Mouse (Mus musculus) neural tube, embryonic 13.5 days (tissue): ENCODE data around the gene Arhgef9. TPM values are rescaled to one million over a fixed set of nuclear protein-coding genes. Genes with fewer than 3 reads are reported as not detected.

Experiments
- ATAC-seq: fragments of 200-750 bp; cut with Nextera tagmentation; 2 replicates; pipeline ENCODE4 v1.8.0; 2017; ENCODE audit warnings: low read depth, mild to moderate bottlenecking, moderate TSS enrichment, moderate library complexity
- H3K27ac ChIP-seq: fragments of 300-500 bp; sonication (generic); replicated peaks from 2 replicates; pipeline ENCODE4 v1.5.1; 2015; ENCODE audit warnings: moderate library complexity, mild to moderate bottlenecking, inconsistent platforms
- H3K27me3 ChIP-seq: fragments of 300-500 bp; sonication (generic); 2 replicates; pipeline ENCODE4 v1.6.1; 2015; ENCODE audit warnings: mild to moderate bottlenecking, inconsistent platforms
- H3K36me3 ChIP-seq: fragments of 300-500 bp; sonication (generic); 2 replicates; pipeline ENCODE4 v1.6.1; 2015; ENCODE audit warnings: mild to moderate bottlenecking, inconsistent platforms
- H3K4me1 ChIP-seq: fragments of 300-500 bp; sonication (generic); replicated peaks from 2 replicates; pipeline ENCODE4 v1.6.1; 2015; ENCODE audit warnings: inconsistent platforms
- H3K4me2 ChIP-seq: fragments of 300-500 bp; sonication (generic); 2 replicates; pipeline ENCODE4 v1.6.1; 2015; ENCODE audit warnings: inconsistent platforms, mild to moderate bottlenecking, moderate library complexity
- H3K4me3 ChIP-seq: fragments of 300-500 bp; sonication (generic); 2 replicates; pipeline ENCODE4 v1.5.1; 2015; ENCODE audit warnings: mild to moderate bottlenecking, inconsistent platforms
- H3K9ac ChIP-seq: fragments of 300-500 bp; sonication (generic); 2 replicates; pipeline ENCODE4 v1.6.1; 2015; ENCODE audit warnings: moderate library complexity, mild to moderate bottlenecking, inconsistent platforms
- H3K9me3 ChIP-seq: fragments of 300-500 bp; sonication (generic); 2 replicates; pipeline ENCODE4 v1.6.1; 2016; ENCODE audit warnings: inconsistent platforms
- WGBS: fragments of 180-500 bp; shearing (Covaris S2); methylation state at CpG from one replicate; pipeline ENCODE4 v1.1.7; 2015; 5-methylcytosine and 5-hydroxymethylcytosine counted together
- polyA plus RNA-seq: library from polyadenylated mRNA; unstranded; fragments of >200 nt; fragmentation: Nextera tagmentation; extraction: Ambion mirVana; gene quantifications from 2 replicates; pipeline ENCODE4 v1.2.1, GENCODE M21; 2015

Arhgef9 gene
- polyA plus RNA-seq, 1 experiment from 2014 or later = 33.3 TPM

GRCm38 (mm10) chrX:95131783-95132182 lies 64.9 kb downstream of the Arhgef9 start:
- no peak for ATAC-seq
- no peaks in the 10 kb centered on the region for H3K9me3 ChIP-seq
- H3K36me3 ChIP-seq = no peaks in the 10 kb centered on the region
- H3K9ac ChIP-seq = no peak overlapping the region
- H3K4me1 ChIP-seq = no peaks in the 10 kb centered on the region
- H3K27ac ChIP-seq = no peak overlapping the region
- no peaks in the 10 kb centered on the region for H3K27me3 ChIP-seq
- no peak overlapping the region for H3K4me3 ChIP-seq
- 89% methylated on average over 1 of the region's 1 CpGs for whole genome bisulfite sequencing
- H3K4me2 ChIP-seq = no peak overlapping the region

- no peaks in the 10 kb centered on the region for H3K9me3 ChIP-seq
- no peak overlapping the region for H3K9ac ChIP-seq
- no peak overlapping the region for H3K4me2 ChIP-seq
- H3K4me3 ChIP-seq = no peak overlapping the region
- ATAC-seq = no peak
- H3K36me3 ChIP-seq = no peaks in the 10 kb centered on the region
- no peaks in the 10 kb centered on the region for H3K4me1 ChIP-seq
- WGBS = 47% methylated on average over 6 of the region's 6 CpGs
- H3K27me3 ChIP-seq = no peaks in the 10 kb centered on the region
- H3K27ac ChIP-seq = no peak overlapping the region
Measured at GRCm38 (mm10) chrX:95123462-95123861, 73.2 kb downstream of the Arhgef9 start.

- H3K4me3 ChIP-seq = no peak overlapping the region
- no peak overlapping the region for H3K27ac ChIP-seq
- no peaks in the 10 kb centered on the region for H3K4me1 ChIP-seq
- H3K4me2 ChIP-seq = no peak overlapping the region
- no peak overlapping the region for H3K9ac ChIP-seq
- no peaks in the 10 kb centered on the region for H3K36me3 ChIP-seq
- no peaks in the 10 kb centered on the region for H3K9me3 ChIP-seq
- no peaks in the 10 kb centered on the region for H3K27me3 ChIP-seq
- WGBS = 81% methylated on average over 3 of the region's 3 CpGs
- no peak for ATAC-seq
Measured at GRCm38 (mm10) chrX:95104361-95104760, 92.3 kb downstream of the Arhgef9 start.

- no peaks in the 10 kb centered on the region for H3K4me1 ChIP-seq
- no peaks in the 10 kb centered on the region for H3K36me3 ChIP-seq
- H3K9me3 ChIP-seq = no peaks in the 10 kb centered on the region
- no peaks in the 10 kb centered on the region for H3K27me3 ChIP-seq
- H3K4me3 ChIP-seq = no peak overlapping the region
- no peak for ATAC-seq
- no peak overlapping the region for H3K9ac ChIP-seq
- 80% methylated on average over 4 of the region's 4 CpGs for WGBS
- H3K4me2 ChIP-seq = no peak overlapping the region
- H3K27ac ChIP-seq = no peak overlapping the region
Measured at GRCm38 (mm10) chrX:95087674-95088073, 109.0 kb downstream of the Arhgef9 start.

GRCm38 (mm10) chrX:95077013-95077699 lies 119.5 kb downstream of the Arhgef9 start:
- H3K4me3 ChIP-seq = no peak overlapping the region
- H3K4me2 ChIP-seq = no peak overlapping the region
- 89% methylated on average over 9 of the region's 9 CpGs for WGBS
- no peaks in the 10 kb centered on the region for H3K27me3 ChIP-seq
- H3K36me3 ChIP-seq = peaks cover 3% of the 10 kb centered on the region; the same call in 1 of the 2 replicates
- no peak overlapping the region for H3K9ac ChIP-seq
- no peak for ATAC-seq
- no peaks in the 10 kb centered on the region for H3K9me3 ChIP-seq
- H3K27ac ChIP-seq = no peak overlapping the region
- H3K4me1 ChIP-seq = no peaks in the 10 kb centered on the region

- H3K9me3 ChIP-seq = no peaks in the 10 kb centered on the region
- no peak overlapping the region for H3K4me2 ChIP-seq
- H3K4me1 ChIP-seq = 0 out of 2 replicates have a peak, but pooled peaks cover 3% of the 10 kb centered on the region
- no peak overlapping the region for H3K27ac ChIP-seq
- WGBS = 45% methylated on average over 5 of the region's 5 CpGs
- no peaks in the 10 kb centered on the region for H3K36me3 ChIP-seq
- ATAC-seq = no peak
- no peaks in the 10 kb centered on the region; the same call in 1 of the 2 replicates for H3K27me3 ChIP-seq
- no peak overlapping the region for H3K4me3 ChIP-seq
- H3K9ac ChIP-seq = no peak overlapping the region
Measured at GRCm38 (mm10) chrX:95027907-95028306, 168.7 kb downstream of the Arhgef9 start.

- no peaks in the 10 kb centered on the region; the same call in 1 of the 2 replicates for H3K27me3 ChIP-seq
- ATAC-seq = peak; percentile 94
- WGBS = 12% methylated on average over 30 of the region's 30 CpGs
- H3K4me3 ChIP-seq = peak within 1 kb of the TSS; percentile 49
- no peaks in the 10 kb centered on the region for H3K9me3 ChIP-seq
- peak within 1 kb of the TSS; percentile 66 for H3K4me2 ChIP-seq
- no peaks in the 10 kb centered on the region for H3K36me3 ChIP-seq
- peak within 1 kb of the TSS; percentile 82 for H3K27ac ChIP-seq
- 0 out of 2 replicates have a peak, but pooled peaks cover 3% of the 10 kb centered on the region for H3K4me1 ChIP-seq
- H3K9ac ChIP-seq = peak within 1 kb of the TSS; percentile 66
Measured at GRCm38 (mm10) chrX:95026361-95026892, 170.2 kb downstream of the Arhgef9 start, which contains the start of gene Spin4. Spin4 (minus strand) TSS chrX:95026682.

- H3K4me2 ChIP-seq = peak overlapping the region; percentile 66
- H3K36me3 ChIP-seq = no peaks in the 10 kb centered on the region
- peak; percentile 74 for ATAC-seq
- 0 out of 2 replicates have a peak, but pooled peaks cover 3% of the 10 kb centered on the region for H3K4me1 ChIP-seq
- H3K27me3 ChIP-seq = no peaks in the 10 kb centered on the region; the same call in 1 of the 2 replicates
- peak overlapping the region; percentile 49 for H3K4me3 ChIP-seq
- WGBS = 17% methylated on average over 23 of the region's 23 CpGs
- peak overlapping the region; percentile 82 for H3K27ac ChIP-seq
- peak overlapping the region; percentile 66 for H3K9ac ChIP-seq
- no peaks in the 10 kb centered on the region for H3K9me3 ChIP-seq
Measured at GRCm38 (mm10) chrX:95025779-95026360, 170.8 kb downstream of the Arhgef9 start.

GRCm38 (mm10) chrX:95012033-95012432 lies 184.6 kb downstream of the Arhgef9 start:
- no peak overlapping the region for H3K9ac ChIP-seq
- H3K4me2 ChIP-seq = no peak overlapping the region
- H3K36me3 ChIP-seq = no peaks in the 10 kb centered on the region
- H3K27ac ChIP-seq = no peak overlapping the region
- no peaks in the 10 kb centered on the region for H3K9me3 ChIP-seq
- WGBS = 24% methylated on average over 4 of the region's 4 CpGs
- no peaks in the 10 kb centered on the region for H3K27me3 ChIP-seq
- ATAC-seq = no peak
- H3K4me1 ChIP-seq = no peaks in the 10 kb centered on the region
- no peak overlapping the region for H3K4me3 ChIP-seq

Other genes starting within 250 kb of the Arhgef9 start
- gene Spin4, start 170.2 kb downstream of the Arhgef9 start, polyA plus RNA-seq = 3.2 and 4.8 TPM in 2 replicates
- 11.9 and 13.1 TPM in 2 replicates for gene Amer1, start 248.0 kb upstream of the Arhgef9 start, polyA plus RNA-seq